Mouse (Mus musculus) midbrain, embryonic 13.5 days (tissue): Measurements from ENCODE around the gene Rgs3. TPM values are rescaled to one million over a fixed set of nuclear protein-coding genes. Genes with fewer than 3 reads are reported as not detected.

Experiments
- ATAC-seq: fragments of 200-750 bp; cut with Nextera tagmentation; 2 replicates; pipeline ENCODE4 v1.8.0; 2017; ENCODE audit warnings: mild to moderate bottlenecking, moderate TSS enrichment, moderate library complexity
- H3K27ac ChIP-seq: fragments of 300-500 bp; sonication (generic); 2 replicates; pipeline ENCODE4 v1.5.1; 2015; ENCODE audit warnings: inconsistent platforms, mild to moderate bottlenecking, moderate library complexity
- H3K27me3 ChIP-seq: fragments of 300-500 bp; sonication (generic); 2 replicates; pipeline ENCODE4 v1.6.1; 2015; ENCODE audit warnings: mild to moderate bottlenecking, inconsistent platforms
- H3K36me3 ChIP-seq: fragments of 300-500 bp; sonication (generic); 2 replicates; pipeline ENCODE4 v1.6.1; 2015; ENCODE audit warnings: mild to moderate bottlenecking, inconsistent platforms
- H3K4me1 ChIP-seq: fragments of 300-500 bp; sonication (generic); replicated peaks from 2 replicates; pipeline ENCODE4 v1.6.1; 2015; ENCODE audit warnings: inconsistent platforms
- H3K4me2 ChIP-seq: fragments of 300-500 bp; sonication (generic); replicated peaks from 2 replicates; pipeline ENCODE4 v1.6.1; 2015; ENCODE audit warnings: moderate library complexity, mild to moderate bottlenecking, inconsistent platforms
- H3K4me3 ChIP-seq: fragments of 300-500 bp; sonication (generic); replicated peaks from 2 replicates; pipeline ENCODE4 v1.5.1; 2015; ENCODE audit warnings: mild to moderate bottlenecking, inconsistent platforms
- H3K9ac ChIP-seq: fragments of 300-500 bp; sonication (generic); replicated peaks from 2 replicates; pipeline ENCODE4 v1.6.1; 2015; ENCODE audit warnings: mild to moderate bottlenecking, inconsistent platforms
- H3K9me3 ChIP-seq: fragments of 300-500 bp; sonication (generic); 2 replicates; pipeline ENCODE4 v1.6.1; 2016; ENCODE audit warnings: mild to moderate bottlenecking, inconsistent platforms
- WGBS: fragments of 180-500 bp; shearing (Covaris S2); methylation state at CpG from one replicate; pipeline ENCODE4 v1.1.7; 2015; 5-methylcytosine and 5-hydroxymethylcytosine counted together
- polyA plus RNA-seq: library from polyadenylated mRNA; unstranded; fragments of >200 nt; fragmentation: Nextera tagmentation; extraction: Ambion mirVana; gene quantifications from 2 replicates; pipeline ENCODE4 v1.2.1, GENCODE M21; 2015

Rgs3 gene
- polyA plus RNA-seq, 1 experiment from 2014 or later, result 70.0 TPM

DNA sequence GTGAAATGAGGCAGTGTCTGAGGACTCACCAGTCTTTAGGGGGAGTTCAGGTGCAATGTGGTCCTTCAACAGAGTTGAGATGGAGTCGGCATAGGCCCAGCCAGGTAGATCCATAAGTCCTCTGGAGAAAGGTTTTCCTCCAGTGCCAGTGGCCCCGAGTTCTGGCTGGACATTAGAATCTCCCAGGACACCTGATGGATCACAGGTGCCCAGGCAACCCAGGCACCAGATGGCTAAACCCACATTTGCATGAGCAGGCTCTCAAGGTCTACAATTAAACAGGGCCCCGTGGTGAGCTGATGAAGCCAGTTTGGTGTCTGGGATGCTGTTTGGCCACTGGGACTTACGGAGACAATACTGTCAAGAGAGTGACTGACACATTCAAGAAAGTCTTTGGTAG lies 49.7 kb downstream of the Rgs3 start:
- Histone ChIP-seq H3K27me3 (no peaks in the 10 kb centered on the region), H3K4me1 (peaks cover 53% of the 10 kb centered on the region), H3K4me2 (no peak overlapping the region), H3K4me3 (no peak overlapping the region), H3K9me3 (no peaks in the 10 kb centered on the region), H3K36me3 (no peaks in the 10 kb centered on the region), H3K27ac (no peak overlapping the region), H3K9ac (no peak overlapping the region)
- ATAC-seq, result no peak
- 87% methylated on average over 4 of the region's 4 CpGs for WGBS

GRCm38 (mm10) chr4:62610142-62610675 lies 50.6 kb downstream of the Rgs3 start:
- no peak overlapping the region for H3K4me2 ChIP-seq
- H3K4me3 ChIP-seq, result no peak overlapping the region
- 52% methylated on average over 16 of the region's 16 CpGs for WGBS
- no peak for ATAC-seq
- no peaks in the 10 kb centered on the region for H3K27me3 ChIP-seq
- no peaks in the 10 kb centered on the region for H3K9me3 ChIP-seq
- no peak overlapping the region for H3K9ac ChIP-seq
- H3K4me1 ChIP-seq, result peaks cover 55% of the 10 kb centered on the region
- H3K27ac ChIP-seq, result 0 out of 2 replicates have a peak overlapping the region, but pooled peaks have one; percentile 25
- no peaks in the 10 kb centered on the region for H3K36me3 ChIP-seq

- Histone ChIP-seq H3K36me3 (no peaks in the 10 kb centered on the region), H3K27me3 (no peaks in the 10 kb centered on the region), H3K4me3 (no peak overlapping the region), H3K9me3 (no peaks in the 10 kb centered on the region), H3K27ac (peak overlapping the region; percentile 69), H3K9ac (peak overlapping the region; percentile 44; the same call in 1 of the 2 replicates), H3K4me1 (peaks cover 40% of the 10 kb centered on the region), H3K4me2 (peak overlapping the region; percentile 23; the same call in 1 of the 2 replicates)
- WGBS, result 39% methylated on average over 22 of the region's 22 CpGs
- peak; percentile 63 for ATAC-seq
These were observed 53.2 kb downstream of the Rgs3 start for GRCm38 (mm10) chr4:62612601-62613501.

DNA sequence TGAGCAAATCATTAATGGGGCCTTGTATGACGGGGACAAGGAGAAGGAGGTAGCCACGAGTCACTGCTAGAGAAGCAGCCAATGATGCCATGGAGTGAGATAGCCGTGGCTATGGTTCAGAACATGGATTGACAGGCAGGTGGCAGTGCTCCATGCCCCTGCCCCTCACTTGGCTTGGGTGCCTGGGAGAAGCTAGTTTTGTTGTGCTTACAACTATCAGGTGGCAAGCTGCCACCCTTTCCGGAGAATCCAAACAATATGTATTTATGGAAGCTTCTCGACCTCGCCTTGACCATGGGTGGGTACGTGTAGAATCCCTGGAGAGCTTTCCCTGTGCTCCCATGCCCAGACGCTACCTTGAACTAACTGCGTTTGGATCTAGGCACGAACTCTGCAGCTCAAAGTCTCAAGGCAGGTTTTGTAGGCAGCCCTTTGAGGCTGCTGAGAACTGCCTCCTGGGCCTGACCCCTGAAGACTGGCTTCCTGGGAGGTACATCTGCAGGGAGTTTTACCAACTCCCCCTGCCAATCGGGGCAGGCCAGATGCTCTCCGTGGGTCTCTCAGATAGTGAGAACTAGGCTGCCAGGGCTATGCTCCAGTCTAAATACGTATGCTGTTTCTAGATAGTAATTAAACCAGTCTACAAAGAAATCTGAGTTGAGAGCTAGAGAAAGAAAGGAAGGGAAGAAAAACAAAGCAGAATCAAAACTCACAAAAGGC lies 54.2 kb downstream of the Rgs3 start:
- WGBS, result 80% methylated on average over 13 of the region's 13 CpGs
- ATAC-seq, result peak; percentile 35
- Histone ChIP-seq H3K4me3 (no peak overlapping the region), H3K9ac (no peak overlapping the region), H3K4me2 (peak overlapping the region; percentile 23; the same call in 1 of the 2 replicates), H3K36me3 (no peaks in the 10 kb centered on the region), H3K27me3 (no peaks in the 10 kb centered on the region), H3K27ac (peak overlapping the region; percentile 69), H3K4me1 (peaks cover 43% of the 10 kb centered on the region), H3K9me3 (no peaks in the 10 kb centered on the region)

DNA sequence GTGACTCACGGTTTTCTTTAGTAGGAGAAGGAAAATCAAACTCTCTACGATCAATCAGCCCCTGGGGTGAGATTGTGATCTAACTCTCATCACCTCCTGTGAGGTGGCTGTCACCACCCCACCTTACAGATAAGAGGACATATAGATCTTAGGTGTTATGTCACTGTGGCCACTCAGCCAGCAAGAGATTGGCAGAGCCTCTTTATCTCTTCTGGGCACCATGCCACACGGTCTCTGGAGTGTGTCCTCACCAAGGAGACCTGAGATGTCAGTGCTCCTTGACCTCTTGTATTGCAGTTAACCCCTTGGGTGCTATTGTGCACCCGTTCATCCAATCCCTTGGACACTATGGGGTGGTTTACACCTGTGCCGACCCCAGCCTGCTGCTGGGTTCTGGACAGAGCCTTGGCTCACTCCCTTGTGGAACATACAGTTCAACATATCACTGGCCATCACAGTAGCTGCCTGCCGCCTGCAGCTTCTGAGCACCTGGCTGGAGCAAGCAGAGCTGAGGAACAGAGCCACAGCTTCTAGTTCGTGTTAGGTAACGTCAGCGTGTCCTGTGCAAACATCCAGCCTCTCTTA lies 58.3 kb downstream of the Rgs3 start:
- no peak for ATAC-seq
- Histone ChIP-seq H3K4me1 (peaks cover 44% of the 10 kb centered on the region), H3K27ac (peak overlapping the region; percentile 87), H3K4me3 (no peak overlapping the region), H3K9ac (no peak overlapping the region), H3K9me3 (no peaks in the 10 kb centered on the region), H3K27me3 (no peaks in the 10 kb centered on the region), H3K4me2 (no peak overlapping the region), H3K36me3 (no peaks in the 10 kb centered on the region)
- 85% methylated on average over 9 of the region's 9 CpGs for WGBS

DNA sequence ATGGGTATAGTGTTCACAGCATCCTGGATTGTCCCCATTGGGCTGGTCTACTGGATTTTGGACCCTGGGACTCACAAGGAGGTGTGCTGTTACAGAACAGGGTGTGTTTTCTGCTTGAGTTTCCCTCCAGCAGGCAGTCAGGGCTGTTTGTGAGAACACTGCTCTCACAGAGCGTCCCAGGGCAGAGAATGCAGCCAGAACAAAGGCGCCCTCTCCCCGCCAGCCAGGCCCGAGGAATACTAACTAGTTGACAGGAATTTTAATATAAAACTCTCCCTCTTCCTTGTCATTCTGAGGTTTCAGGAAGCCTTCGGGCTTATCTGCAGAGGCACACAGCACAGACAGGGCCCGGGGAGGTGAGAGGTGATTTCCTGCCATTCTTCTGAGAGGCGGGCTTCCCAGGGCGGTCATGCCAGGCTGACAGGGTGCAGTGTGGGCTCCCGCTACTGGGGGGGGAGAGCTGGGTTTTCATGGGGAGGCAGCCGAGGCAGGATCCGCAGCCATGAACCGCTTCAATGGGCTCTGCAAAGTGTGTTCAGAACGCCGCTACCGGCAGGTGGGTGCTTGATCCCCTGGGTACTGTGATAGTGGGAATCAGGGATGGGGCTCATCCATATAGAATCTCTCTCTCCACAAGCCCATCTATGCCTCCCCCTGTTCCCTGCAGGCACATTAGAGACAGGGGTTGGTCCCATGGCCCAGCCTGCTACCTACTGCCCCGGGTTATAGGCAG lies 59.8 kb downstream of the Rgs3 start:
- peak; percentile 83 for ATAC-seq
- no peaks in the 10 kb centered on the region for H3K27me3 ChIP-seq
- peaks cover 39% of the 10 kb centered on the region for H3K4me1 ChIP-seq
- peak overlapping the region; percentile 43 for H3K4me2 ChIP-seq
- peak overlapping the region; percentile 87 for H3K27ac ChIP-seq
- H3K9ac ChIP-seq, result peak overlapping the region; percentile 54
- H3K9me3 ChIP-seq, result no peaks in the 10 kb centered on the region
- H3K4me3 ChIP-seq, result peak overlapping the region; percentile 26
- 10% methylated on average over 16 of the region's 16 CpGs for WGBS
- H3K36me3 ChIP-seq, result no peaks in the 10 kb centered on the region

DNA sequence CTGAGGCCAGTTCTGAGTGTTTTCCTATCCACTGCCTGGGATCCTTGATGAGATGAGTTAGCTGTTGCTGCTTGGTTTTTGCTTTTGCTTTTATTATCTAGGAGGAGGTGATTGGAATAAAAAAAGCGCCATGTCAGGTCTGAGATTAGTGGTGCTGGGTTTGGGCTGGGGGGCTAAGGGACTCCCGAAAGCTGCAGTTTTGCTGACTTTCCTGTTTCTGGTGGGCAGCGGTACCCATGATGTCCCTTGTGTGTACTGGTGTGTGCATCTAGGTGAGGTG lies 60.3 kb downstream of the Rgs3 start:
- H3K9ac ChIP-seq, result peak overlapping the region; percentile 54
- H3K4me2 ChIP-seq, result peak overlapping the region; percentile 43
- ATAC-seq, result no peak
- H3K4me1 ChIP-seq, result peaks cover 42% of the 10 kb centered on the region
- H3K4me3 ChIP-seq, result peak overlapping the region; percentile 26
- 87% methylated on average over 3 of the region's 3 CpGs for WGBS
- no peaks in the 10 kb centered on the region for H3K36me3 ChIP-seq
- H3K27ac ChIP-seq, result peak overlapping the region; percentile 87
- H3K27me3 ChIP-seq, result no peaks in the 10 kb centered on the region
- no peaks in the 10 kb centered on the region for H3K9me3 ChIP-seq

- Histone ChIP-seq H3K36me3 (no peaks in the 10 kb centered on the region), H3K4me1 (peaks cover 53% of the 10 kb centered on the region), H3K4me3 (no peak overlapping the region), H3K27me3 (no peaks in the 10 kb centered on the region), H3K9ac (no peak overlapping the region), H3K27ac (no peak overlapping the region), H3K9me3 (no peaks in the 10 kb centered on the region), H3K4me2 (peak overlapping the region; percentile 4; the same call in 1 of the 2 replicates)
- ATAC-seq, result no peak
- WGBS, result 89% methylated on average over 9 of the region's 9 CpGs
These were observed 61.5 kb downstream of the Rgs3 start for GRCm38 (mm10) chr4:62621151-62621550.

DNA sequence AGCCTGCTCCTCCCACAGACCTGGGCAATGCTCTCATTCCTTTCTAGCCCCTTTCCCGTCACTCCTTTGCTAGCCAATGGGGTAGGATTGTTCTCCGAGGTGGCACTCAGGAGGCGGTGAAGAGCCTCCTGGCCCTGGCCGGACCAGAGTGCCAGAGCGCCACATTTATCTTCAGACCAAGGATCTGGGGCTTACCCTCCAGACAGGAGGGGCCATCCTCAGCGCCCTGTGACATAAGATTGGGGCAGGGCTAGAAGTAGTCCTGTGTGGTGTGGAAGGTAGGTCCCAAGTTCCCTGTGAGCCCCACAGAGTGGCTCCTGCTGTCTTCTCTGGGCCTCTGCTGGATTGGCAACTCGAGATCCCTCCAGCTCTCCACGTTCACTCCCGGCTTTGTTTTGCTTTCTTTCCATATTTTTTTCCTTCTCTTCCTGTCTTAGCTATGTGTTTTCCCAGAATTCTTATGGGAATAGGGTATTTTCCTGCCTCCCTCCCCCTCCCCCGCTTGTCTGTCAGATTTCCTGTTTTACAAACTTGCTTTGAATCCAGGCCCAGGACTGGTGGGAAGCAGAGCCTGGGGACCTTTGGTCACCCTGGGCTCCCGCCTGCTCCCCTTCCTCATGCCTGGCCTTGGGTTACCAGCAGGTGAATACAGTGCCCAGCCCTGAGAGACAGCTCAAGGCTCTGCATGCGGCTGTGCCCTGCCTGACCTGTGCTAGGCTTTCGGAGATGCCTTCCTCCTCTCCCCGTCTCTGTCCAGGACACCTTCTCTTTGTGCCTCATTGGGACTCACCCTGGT lies 62.4 kb downstream of the Rgs3 start:
- Histone ChIP-seq H3K27ac (peak overlapping the region; percentile 42), H3K9me3 (no peaks in the 10 kb centered on the region), H3K4me3 (no peak overlapping the region), H3K4me2 (no peak overlapping the region; the same call in 1 of the 2 replicates), H3K9ac (no peak overlapping the region), H3K4me1 (peaks cover 61% of the 10 kb centered on the region), H3K27me3 (no peaks in the 10 kb centered on the region), H3K36me3 (0 out of 2 replicates have a peak, but pooled peaks cover 3% of the 10 kb centered on the region)
- no peak for ATAC-seq
- WGBS, result 76% methylated on average over 14 of the region's 14 CpGs

DNA sequence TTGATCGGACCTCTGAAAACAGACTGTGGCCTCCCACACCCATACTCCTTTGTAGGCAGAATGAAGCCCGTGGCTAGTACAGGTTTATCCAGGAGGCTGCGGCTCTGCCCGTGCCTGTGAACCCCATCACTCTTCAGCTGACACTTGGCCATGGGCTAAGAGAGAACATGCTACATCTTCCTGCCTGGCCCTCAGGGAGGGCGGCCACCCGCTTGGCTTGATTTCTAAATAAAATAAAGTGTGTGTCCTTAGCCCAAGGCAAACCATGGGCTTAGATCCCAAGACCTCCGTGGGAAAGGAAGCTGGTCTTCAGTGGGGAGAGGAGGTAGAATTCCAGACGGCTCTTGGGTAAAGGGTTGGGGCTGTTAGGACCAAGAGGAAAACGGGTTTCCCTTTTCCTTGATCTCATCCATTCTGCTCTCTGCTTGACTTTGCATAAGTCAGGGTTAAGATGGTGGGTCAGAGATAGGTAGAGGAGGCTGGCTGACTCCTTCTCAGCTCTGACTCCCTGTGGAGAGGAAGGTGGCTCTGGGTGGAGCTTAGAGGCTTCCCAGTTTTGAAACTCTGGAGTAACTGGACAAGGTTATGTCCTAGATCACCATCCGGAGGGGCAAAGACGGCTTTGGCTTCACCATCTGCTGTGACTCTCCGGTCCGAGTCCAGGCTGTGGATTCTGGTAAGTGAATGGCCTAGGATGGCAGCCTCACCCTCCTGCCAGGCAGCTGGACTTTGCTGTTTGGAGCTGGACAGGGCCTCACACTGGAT lies 63.8 kb downstream of the Rgs3 start:
- no peak overlapping the region for H3K9ac ChIP-seq
- 0 out of 2 replicates have a peak overlapping the region, but pooled peaks have one; percentile 10 for H3K27ac ChIP-seq
- ATAC-seq, result no peak
- 85% methylated on average over 13 of the region's 13 CpGs for WGBS
- 0 out of 2 replicates have a peak, but pooled peaks cover 5% of the 10 kb centered on the region for H3K36me3 ChIP-seq
- no peak overlapping the region for H3K4me3 ChIP-seq
- no peaks in the 10 kb centered on the region for H3K27me3 ChIP-seq
- peaks cover 57% of the 10 kb centered on the region for H3K4me1 ChIP-seq
- H3K4me2 ChIP-seq, result no peak overlapping the region
- H3K9me3 ChIP-seq, result no peaks in the 10 kb centered on the region
